Mouse (Mus musculus): Measurements from ENCODE around the gene Abhd6. TPM values are rescaled to one million over a fixed set of nuclear protein-coding genes. Genes with fewer than 3 reads are reported as not detected.
A peak's percentile ranks its signal among the peaks of the same experiment; 100 is the strongest.

Gene Abhd6
- total RNA-seq, 2 experiments from 2014 or later: 7.3 to 8.1 TPM

DNA sequence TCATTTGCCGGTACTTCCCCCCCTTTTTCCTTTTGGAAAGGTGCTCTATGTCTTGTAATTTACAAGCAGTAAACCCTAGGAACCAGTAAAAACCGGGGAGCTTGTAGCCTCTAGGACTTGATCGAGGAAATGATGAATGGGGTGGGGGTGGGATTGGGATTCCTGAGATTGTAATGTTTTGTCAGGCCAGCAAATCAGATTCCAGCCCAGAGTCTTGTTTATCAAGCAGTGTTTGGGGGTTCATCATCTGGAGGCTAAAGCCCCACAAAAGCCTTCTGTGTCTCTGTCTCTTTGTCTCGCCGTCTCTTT is 95.9 kb downstream of the Abhd6 start:
- intact Hi-C loops (cut with DNase I): loop anchor here (2.0 to 10.0 kb wide), 4 partner anchors 72 to 249 kb away; partner anchors contain the start of gene Fam107a

DNA sequence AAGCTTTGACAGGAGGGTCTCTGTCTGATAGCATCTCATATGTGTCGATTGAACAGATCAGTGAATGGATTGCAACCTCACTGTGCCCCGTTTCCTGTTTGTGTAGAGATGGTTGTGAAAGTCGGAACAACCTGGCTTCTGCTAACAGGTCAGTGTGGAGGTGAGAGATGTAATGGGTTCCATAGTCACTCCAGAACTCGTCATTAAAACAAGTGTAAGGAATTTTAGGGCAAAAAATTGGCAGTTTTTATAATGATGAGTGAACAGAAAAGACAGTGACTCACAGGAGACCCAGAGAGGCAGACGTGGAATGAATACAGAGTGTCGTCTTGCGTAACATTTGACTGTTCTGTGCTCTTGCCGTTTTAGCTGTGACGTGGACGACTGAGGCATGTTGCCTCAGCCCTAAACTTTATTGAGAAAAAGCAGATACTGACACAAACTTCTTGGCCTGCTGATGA is 96.9 kb downstream of the Abhd6 start:
- DNase-seq (ENCODE audit: low spot score): peak; percentile 17
- intact Hi-C loops (cut with DNase I): loop anchor here (2.0 to 10.0 kb wide), 5 partner anchors 38 to 248 kb away; partner anchors contain the start of gene Fam107a

More for the DNA sequence above, 95.9 kb downstream of the Abhd6 start:
- DNase-seq (ENCODE audit: low spot score): no peak

DNA sequence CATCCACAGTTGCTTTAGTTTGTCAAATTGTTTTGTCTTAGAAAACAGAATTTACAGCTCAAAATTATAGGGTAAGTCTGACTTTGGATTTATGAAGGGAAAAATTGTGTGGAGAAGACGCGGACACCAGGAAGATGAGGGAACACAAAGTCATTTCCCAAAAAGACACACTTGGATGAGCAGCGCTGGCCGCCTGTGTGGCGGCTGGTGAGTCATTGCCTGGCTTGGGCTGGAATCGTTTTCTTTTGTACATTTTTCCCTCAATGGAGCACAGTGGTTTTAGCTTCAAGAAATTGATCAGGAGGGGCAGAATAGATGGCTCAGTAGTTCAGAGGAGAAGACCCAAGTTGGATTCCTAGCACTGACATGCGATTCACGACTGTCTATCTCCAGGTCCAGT is 99.2 kb downstream of the Abhd6 start:
- intact Hi-C loops (cut with DNase I): loop anchor here (5.0 kb wide), 1 partner anchor 35 kb away; no protein-coding TSS in a partner anchor
- no peak for DNase-seq (ENCODE audit: low spot score)

DNA sequence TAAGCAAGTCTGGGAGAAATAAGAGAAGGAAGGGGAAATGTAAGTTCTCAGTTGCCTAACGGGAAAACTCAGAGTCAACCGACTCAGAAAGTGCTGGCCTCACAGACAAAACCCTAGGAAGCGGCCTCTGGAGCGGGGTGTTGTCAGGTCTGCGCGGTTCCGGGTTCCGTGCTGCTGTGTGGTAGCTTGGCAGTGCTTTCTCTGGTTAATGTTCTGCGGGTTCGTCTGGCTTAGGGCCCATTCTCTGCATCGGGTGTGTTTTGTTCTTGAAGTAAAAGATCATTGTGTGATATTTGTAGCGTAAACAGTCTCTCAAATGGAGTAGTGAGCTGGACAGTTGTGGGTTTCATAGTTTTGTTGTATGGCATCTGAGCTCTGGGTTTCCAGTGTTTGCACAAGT is 100.0 kb downstream of the Abhd6 start:
- no peak for DNase-seq (ENCODE audit: low spot score)
- intact Hi-C loops (cut with DNase I): loop anchor here (5.0 kb wide), 1 partner anchor 35 kb away; no protein-coding TSS in a partner anchor

Other genes with a start within 250 kb of the Abhd6 start
- gene Gm26661, start 211.3 kb upstream of the Abhd6 start, total RNA-seq (2021): not detected
- gene Flnb, start 184.9 kb upstream of the Abhd6 start, total RNA-seq (2021): 10 to 100 TPM; 21.9 to 27.7 TPM
- gene Gm45521, start 45.6 kb upstream of the Abhd6 start, total RNA-seq (2021): not detected
- under 1 TPM in 1 of 2 experiments, not detected in 1; 0.06 TPM for gene Dnase1l3, start 8.3 kb upstream of the Abhd6 start, total RNA-seq (2021)
- 10 to 100 TPM; 19.0 to 23.8 TPM for gene Rpp14, start 77.5 kb downstream of the Abhd6 start, total RNA-seq (2021)
- 10 to 100 TPM; 20.0 to 23.2 TPM for gene Pxk, start 95.3 kb downstream of the Abhd6 start, total RNA-seq (2021)
- gene Pdhb, start 170.1 kb downstream of the Abhd6 start, total RNA-seq (2021): 100 to 1,000 TPM; 896 to 959 TPM
- 1 to 10 TPM; 9.0 to 9.3 TPM for gene Kctd6, start 211.2 kb downstream of the Abhd6 start, total RNA-seq (2021)